Mouse (Mus musculus) lung, postnatal 0 days (tissue): ENCODE data around the gene Ercc2. TPM values are rescaled to one million over a fixed set of nuclear protein-coding genes. Genes with fewer than 3 reads are reported as not detected.

Experiments
- ATAC-seq: fragments of 200-750 bp; cut with Nextera tagmentation; 2 replicates; pipeline ENCODE4 v1.8.0; 2017; ENCODE audit warnings: moderate library complexity
- DNase-seq: peaks from one replicate; pipeline ENCODE4 v3.0.0-alpha.2; 2016; ENCODE audit warnings: low spot score
- H3K27ac ChIP-seq: fragments of 300-500 bp; sonication (generic); 2 replicates; pipeline ENCODE4 v1.5.1; 2014; ENCODE audit warnings: antibody characterized with exemption, mild to moderate bottlenecking, low read length, mixed read lengths
- H3K27me3 ChIP-seq: fragments of 300-500 bp; sonication (generic); replicated peaks from 2 replicates; pipeline ENCODE4 v1.6.1; 2014; ENCODE audit warnings: low read length, mixed read lengths; ENCODE audit not compliant: insufficient read depth
- H3K36me3 ChIP-seq: fragments of 300-500 bp; sonication (generic); 2 replicates; pipeline ENCODE4 v1.6.1; 2014; ENCODE audit warnings: low read length, mixed read lengths; ENCODE audit not compliant: insufficient read depth
- H3K4me1 ChIP-seq: fragments of 300-500 bp; sonication (generic); 2 replicates; pipeline ENCODE4 v1.6.1; 2014; ENCODE audit warnings: antibody characterized with exemption, low read depth, low read length, mixed read lengths; ENCODE audit not compliant: insufficient read depth
- H3K4me2 ChIP-seq: fragments of 300-500 bp; sonication (generic); replicated peaks from 2 replicates; pipeline ENCODE4 v1.6.1; 2014; ENCODE audit warnings: low read depth, mild to moderate bottlenecking, low read length, moderate library complexity, mixed read lengths
- H3K4me3 ChIP-seq: fragments of 300-500 bp; sonication (generic); 2 replicates; pipeline ENCODE4 v1.5.1; 2014; ENCODE audit warnings: low read depth, low read length
- H3K9ac ChIP-seq: fragments of 300-500 bp; sonication (generic); replicated peaks from 2 replicates; pipeline ENCODE4 v1.6.1; 2014; ENCODE audit warnings: low read depth, mild to moderate bottlenecking
- H3K9me3 ChIP-seq: fragments of 300-500 bp; sonication (generic); 2 replicates; pipeline ENCODE4 v1.6.1; 2016; ENCODE audit warnings: low read length, mixed read lengths
- CTCF ChIP-seq: IDR thresholded peaks from 2 replicates; pipeline ENCODE4 v1.5.1; 2016; ENCODE audit warnings: antibody characterized with exemption, mild to moderate bottlenecking
- EP300 ChIP-seq: IDR thresholded peaks from 2 replicates; pipeline ENCODE4 v1.6.1; 2016; ENCODE audit warnings: antibody characterized with exemption, mild to moderate bottlenecking, control low read depth
- WGBS: fragments of 180-500 bp; shearing (Covaris S2); extraction: QIAGEN DNeasy Blood & Tissue Kit; methylation state at CpG from one replicate; pipeline ENCODE4 v1.1.7; 2014; 5-methylcytosine and 5-hydroxymethylcytosine counted together
- polyA plus RNA-seq: library from polyadenylated mRNA; unstranded; fragments of >200 nt; fragmentation: Nextera tagmentation; extraction: Ambion mirVana; gene quantifications from 2 replicates; pipeline ENCODE4 v1.2.1, GENCODE M21; 2015

Ercc2 gene
- polyA plus RNA-seq, 1 experiment from 2014 or later: 9.4 TPM

- no peaks in the 10 kb centered on the region for H3K36me3 ChIP-seq
- no peaks in the 10 kb centered on the region for H3K9me3 ChIP-seq
- H3K4me1 ChIP-seq: no peaks in the 10 kb centered on the region
- H3K4me2 ChIP-seq: no peak overlapping the region
- no peaks in the 10 kb centered on the region for H3K27me3 ChIP-seq
- no peak overlapping the region for H3K9ac ChIP-seq
- TF ChIP-seq EP300 (no peak), CTCF (no peak)
- peak; percentile 71 for ATAC-seq
- WGBS: 67% methylated on average over 4 of the region's 4 CpGs
- H3K4me3 ChIP-seq: no peak overlapping the region
- H3K27ac ChIP-seq: no peak overlapping the region
- DNase-seq: peak; percentile 52
Measured at GRCm38 (mm10) chr7:19376019-19376418, 5.8 kb upstream of the Ercc2 start.

- H3K9ac ChIP-seq: no peak overlapping the region
- no peaks in the 10 kb centered on the region for H3K9me3 ChIP-seq
- H3K36me3 ChIP-seq: no peaks in the 10 kb centered on the region
- ATAC-seq (no peak), DNase-seq (no peak)
- H3K4me2 ChIP-seq: no peak overlapping the region
- no peak overlapping the region for H3K4me3 ChIP-seq
- 0 out of 2 replicates have a peak, but pooled peaks cover 3% of the 10 kb centered on the region for H3K4me1 ChIP-seq
- no peak overlapping the region for H3K27ac ChIP-seq
- TF ChIP-seq CTCF: no peak
- no peak for TF ChIP-seq EP300
- H3K27me3 ChIP-seq: no peaks in the 10 kb centered on the region
- 59% methylated on average over 8 of the region's 8 CpGs for WGBS
Measured at GRCm38 (mm10) chr7:19378049-19378448, 3.8 kb upstream of the Ercc2 start.

- Histone ChIP-seq H3K36me3 (peaks cover 9% of the 10 kb centered on the region), H3K4me3 (peak overlapping the region; percentile 75), H3K27ac (no peak overlapping the region), H3K27me3 (no peaks in the 10 kb centered on the region), H3K4me1 (0 out of 2 replicates have a peak, but pooled peaks cover 3% of the 10 kb centered on the region), H3K9me3 (no peaks in the 10 kb centered on the region), H3K4me2 (peak overlapping the region; percentile 88), H3K9ac (peak overlapping the region; percentile 73)
- DNase-seq (peak; percentile 55), ATAC-seq (peak; percentile 66)
- no peak for TF ChIP-seq EP300
- no peak; the same call in 1 of the 2 replicates for TF ChIP-seq CTCF
- 0% methylated on average over 30 of the region's 37 CpGs for WGBS
Measured at GRCm38 (mm10) chr7:19382166-19382541, 344 bp downstream of the Ercc2 start.

- Histone ChIP-seq H3K27ac (no peak overlapping the region), H3K36me3 (peaks cover 12% of the 10 kb centered on the region), H3K4me3 (no peak overlapping the region), H3K9me3 (no peaks in the 10 kb centered on the region), H3K27me3 (no peaks in the 10 kb centered on the region), H3K9ac (no peak overlapping the region), H3K4me1 (0 out of 2 replicates have a peak, but pooled peaks cover 3% of the 10 kb centered on the region), H3K4me2 (no peak overlapping the region)
- no peak for ATAC-seq
- DNase-seq: no peak
- WGBS: 82% methylated on average over 9 of the region's 9 CpGs
- no peak for TF ChIP-seq EP300
Measured at GRCm38 (mm10) chr7:19383708-19384107, 1.9 kb downstream of the Ercc2 start.

GRCm38 (mm10) chr7:19388699-19389413, 7.0 kb downstream of the Ercc2 start:
- Histone ChIP-seq H3K27me3 (no peaks in the 10 kb centered on the region), H3K27ac (no peak overlapping the region), H3K9me3 (no peaks in the 10 kb centered on the region), H3K36me3 (peaks cover 20% of the 10 kb centered on the region), H3K4me3 (no peak overlapping the region), H3K4me1 (no peaks in the 10 kb centered on the region), H3K4me2 (no peak overlapping the region), H3K9ac (no peak overlapping the region)
- 86% methylated on average over 9 of the region's 10 CpGs for WGBS
- DNase-seq (no peak), ATAC-seq (no peak)
- TF ChIP-seq EP300 (no peak), CTCF (no peak)

- H3K27ac ChIP-seq: no peak overlapping the region
- no peaks in the 10 kb centered on the region for H3K4me1 ChIP-seq
- no peaks in the 10 kb centered on the region for H3K9me3 ChIP-seq
- H3K4me3 ChIP-seq: no peak overlapping the region
- 0 out of 2 replicates have a peak, but pooled peaks cover 8% of the 10 kb centered on the region for H3K36me3 ChIP-seq
- no peak overlapping the region for H3K4me2 ChIP-seq
- DNase-seq: peak; percentile 30
- no peaks in the 10 kb centered on the region for H3K27me3 ChIP-seq
- 53% methylated on average over 8 of the region's 8 CpGs for WGBS
- H3K9ac ChIP-seq: no peak overlapping the region
- TF ChIP-seq CTCF (no peak), EP300 (no peak)
- ATAC-seq: peak; percentile 39
Measured at GRCm38 (mm10) chr7:19394484-19394883, 12.7 kb downstream of the Ercc2 start.
